Mouse (Mus musculus): ENCODE results near the gene Guca1b. TPM values are rescaled to one million over a fixed set of nuclear protein-coding genes. Genes with fewer than 3 reads are reported as not detected.

The Guca1b gene
- 1 to 10 TPM in 1 of 2 experiments, under 1 TPM in 1; 0.52 to 1.2 TPM for total RNA-seq (2023)

GRCm38 (mm10) chr17:47385145-47385544, at the start of gene Guca1b:
Guca1b (plus strand) TSS chr17:47385393.

GRCm38 (mm10) chr17:47368401-47369086, 16.6 kb upstream of the Guca1b start, which contains the start of gene Mrps10:
Mrps10 (plus strand) TSS chr17:47368887.

GRCm38 (mm10) chr17:47400451-47400850, 15.3 kb downstream of the Guca1b start, which contains the start of gene Guca1a:
Guca1a (minus strand) TSS chr17:47400584.

GRCm38 (mm10) chr17:47436156-47436906, 51.1 kb downstream of the Guca1b start, which contains the start of gene AI661453:
AI661453 (plus strand) TSS chr17:47436615.

GRCm38 (mm10) chr17:47436907-47437547, 51.8 kb downstream of the Guca1b start, which contains the start of gene 1700001C19Rik:
1700001C19Rik (minus strand) TSS chr17:47437376.

Other genes starting within 250 kb of the Guca1b start
- gene Mrps10, start 16.5 kb upstream of the Guca1b start, total RNA-seq (2023): 10 to 100 TPM; 15.0 to 17.6 TPM
- 10 to 100 TPM; 10.5 to 14.1 TPM for gene Guca1a, start 15.2 kb downstream of the Guca1b start, total RNA-seq (2023)
- gene AI661453, start 51.2 kb downstream of the Guca1b start, total RNA-seq (2023): not detected
- not detected for gene 1700001C19Rik, start 52.0 kb downstream of the Guca1b start, total RNA-seq (2023)
- 10 to 100 TPM; 33.7 to 39.5 TPM for gene Taf8, start 116.9 kb downstream of the Guca1b start, total RNA-seq (2023)
- gene Ccnd3, start 119.7 kb downstream of the Guca1b start, total RNA-seq (2023): 100 to 1,000 TPM; 266 to 307 TPM
- gene Bysl, start 226.1 kb downstream of the Guca1b start, total RNA-seq (2023): 10 to 100 TPM in 1 of 2 experiments, 1 to 10 TPM in 1; 9.5 to 10.5 TPM
- 10 to 100 TPM; 45.3 to 50.6 TPM for gene Med20, start 226.2 kb downstream of the Guca1b start, total RNA-seq (2023)
- gene Gm20517, start 226.2 kb downstream of the Guca1b start, total RNA-seq (2023): 1 to 10 TPM; 1.9 to 2.5 TPM
- gene Usp49, start 245.3 kb downstream of the Guca1b start, total RNA-seq (2023): 1 to 10 TPM; 3.5 to 6.4 TPM

Measured in monocyte, adult 59 days (primary cell).